Mouse (Mus musculus): ENCODE results near the gene Gm49345. TPM values are rescaled to one million over a fixed set of nuclear protein-coding genes. Genes with fewer than 3 reads are reported as not detected.
"Not testable (repeated sequence)": the region's sequence is repeated elsewhere in the genome, so short reads cannot be mapped to it uniquely, and the experiment has no call there.

Gene Gm49345
- polyA plus RNA-seq (2011; ENCODE audit: insufficient read depth, insufficient read length, low read depth, missing spikeins) = 13.8 and 15.6 TPM in 2 replicates

DNA sequence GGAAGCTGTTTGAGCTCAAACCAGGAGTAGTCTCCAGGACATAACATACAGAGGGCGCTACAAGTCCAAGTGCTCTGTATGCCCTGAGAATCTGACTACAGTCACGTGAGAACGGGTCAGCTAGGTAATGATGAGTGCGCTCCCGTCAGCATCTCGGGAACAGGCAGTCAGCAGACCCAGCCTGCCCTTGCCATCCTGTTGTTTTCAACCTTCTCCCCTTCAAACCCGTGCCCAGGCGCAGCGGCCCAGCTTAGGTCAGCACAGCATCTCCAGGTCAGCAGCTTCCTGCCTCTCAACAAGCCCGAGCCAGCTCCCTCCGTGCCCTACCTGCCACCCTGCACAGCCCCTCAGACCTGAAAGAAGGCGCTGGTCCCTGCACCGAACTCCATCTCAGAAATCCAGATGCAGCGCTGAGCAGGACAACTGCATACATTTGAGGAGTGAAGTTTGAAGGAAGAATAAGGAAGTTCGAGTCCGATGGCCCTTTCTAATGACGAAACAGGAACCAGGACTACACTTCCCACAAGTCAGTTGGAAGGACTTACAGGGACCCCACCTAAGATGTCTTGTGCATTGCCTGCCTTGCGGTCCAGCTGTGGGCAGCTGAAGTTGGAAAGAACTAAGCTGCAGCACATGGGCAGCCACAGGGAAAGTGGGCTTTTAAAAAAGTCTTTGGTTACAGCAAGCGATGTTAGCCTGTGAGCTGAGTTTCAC is at the start of gene Gm49345, which contains the start of gene Zfp729a:
TSS of gene Gm49345 (minus strand) at position 476 of the 714 bp plus-strand sequence.
TSS of gene Zfp729a (minus strand) at position 498 of the 714 bp plus-strand sequence.
- Histone ChIP-seq H3K27ac (ENCODE audit: insufficient read depth, low read length) (peak within 1 kb of the TSS; percentile 32), H3K36me3 (ENCODE audit: control insufficient read depth, insufficient read depth, low read length, poor library complexity, severe bottlenecking) (no peaks in the 10 kb centered on the region), H3K27me3 (ENCODE audit: control insufficient read depth, insufficient read depth, low read length, poor library complexity, severe bottlenecking) (no peaks in the 10 kb centered on the region), H3K4me3 (ENCODE audit: low read depth, low read length) (peak within 1 kb of the TSS; percentile 90), H3K4me1 (ENCODE audit: control insufficient read depth, insufficient read depth, low read length) (peaks cover 1% of the 10 kb centered on the region), H3K9ac (ENCODE audit: low read depth, poor library complexity, severe bottlenecking) (peak within 1 kb of the TSS; percentile 63), H3K9me3 (replicated peaks; ENCODE audit: control insufficient read depth, insufficient read depth, low read length, poor library complexity, severe bottlenecking) (0 out of 2 replicates have a peak, but pooled peaks cover 3% of the 10 kb centered on the region)
- peak; percentile 35; the same call in 1 of the 2 replicates for TF ChIP-seq EP300 (IDR thresholded peaks at IDR 0.05; ENCODE audit: insufficient read depth, low read depth, low read length)
- peak; percentile 39 for TF ChIP-seq CTCF (IDR thresholded peaks at IDR 0.05; ENCODE audit: low read depth, low read length)
- TF ChIP-seq POLR2A (IDR thresholded peaks at IDR 0.05; ENCODE audit: insufficient read depth, low read length) = no peak

GRCm38 (mm10) chr13:67686971-67687370 is 49.4 kb upstream of the Gm49345 start, which contains the start of gene Zfp738:
TSS of gene Zfp738 (minus strand) at chr13:67687071.
- Histone ChIP-seq H3K9me3 (replicated peaks; ENCODE audit: control insufficient read depth, insufficient read depth, low read length, poor library complexity, severe bottlenecking) (no peaks in the 10 kb centered on the region), H3K4me1 (ENCODE audit: control insufficient read depth, insufficient read depth, low read length) (no peaks in the 10 kb centered on the region), H3K36me3 (ENCODE audit: control insufficient read depth, insufficient read depth, low read length, poor library complexity, severe bottlenecking) (no peaks in the 10 kb centered on the region), H3K9ac (ENCODE audit: low read depth, poor library complexity, severe bottlenecking) (no peak within 1 kb of the TSS), H3K27me3 (ENCODE audit: control insufficient read depth, insufficient read depth, low read length, poor library complexity, severe bottlenecking) (no peaks in the 10 kb centered on the region), H3K27ac (ENCODE audit: insufficient read depth, low read length) (no peak within 1 kb of the TSS), H3K4me3 (ENCODE audit: low read depth, low read length) (peak within 1 kb of the TSS; percentile 58)
- TF ChIP-seq POLR2A (IDR thresholded peaks at IDR 0.05; ENCODE audit: insufficient read depth, low read length) (no peak), CTCF (IDR thresholded peaks at IDR 0.05; ENCODE audit: low read depth, low read length) (no peak), EP300 (IDR thresholded peaks at IDR 0.05; ENCODE audit: insufficient read depth, low read depth, low read length) (no peak)

- not testable (repeated sequence) for H3K36me3 ChIP-seq (ENCODE audit: control insufficient read depth, insufficient read depth, low read length, poor library complexity, severe bottlenecking); H3K4me3 ChIP-seq (ENCODE audit: low read depth, low read length); H3K4me1 ChIP-seq (ENCODE audit: control insufficient read depth, insufficient read depth, low read length); H3K27me3 ChIP-seq (ENCODE audit: control insufficient read depth, insufficient read depth, low read length, poor library complexity, severe bottlenecking); H3K9me3 ChIP-seq (replicated peaks; ENCODE audit: control insufficient read depth, insufficient read depth, low read length, poor library complexity, severe bottlenecking)
- peak overlapping the region; percentile 24; the same call in 1 of the 2 replicates for H3K27ac ChIP-seq (ENCODE audit: insufficient read depth, low read length)
- 0 out of 2 replicates have a peak overlapping the region, but pooled peaks have one; percentile 47 for H3K9ac ChIP-seq (ENCODE audit: low read depth, poor library complexity, severe bottlenecking)
Observed at GRCm38 (mm10) chr13:67683841-67684240, 46.3 kb upstream of the Gm49345 start.

DNA sequence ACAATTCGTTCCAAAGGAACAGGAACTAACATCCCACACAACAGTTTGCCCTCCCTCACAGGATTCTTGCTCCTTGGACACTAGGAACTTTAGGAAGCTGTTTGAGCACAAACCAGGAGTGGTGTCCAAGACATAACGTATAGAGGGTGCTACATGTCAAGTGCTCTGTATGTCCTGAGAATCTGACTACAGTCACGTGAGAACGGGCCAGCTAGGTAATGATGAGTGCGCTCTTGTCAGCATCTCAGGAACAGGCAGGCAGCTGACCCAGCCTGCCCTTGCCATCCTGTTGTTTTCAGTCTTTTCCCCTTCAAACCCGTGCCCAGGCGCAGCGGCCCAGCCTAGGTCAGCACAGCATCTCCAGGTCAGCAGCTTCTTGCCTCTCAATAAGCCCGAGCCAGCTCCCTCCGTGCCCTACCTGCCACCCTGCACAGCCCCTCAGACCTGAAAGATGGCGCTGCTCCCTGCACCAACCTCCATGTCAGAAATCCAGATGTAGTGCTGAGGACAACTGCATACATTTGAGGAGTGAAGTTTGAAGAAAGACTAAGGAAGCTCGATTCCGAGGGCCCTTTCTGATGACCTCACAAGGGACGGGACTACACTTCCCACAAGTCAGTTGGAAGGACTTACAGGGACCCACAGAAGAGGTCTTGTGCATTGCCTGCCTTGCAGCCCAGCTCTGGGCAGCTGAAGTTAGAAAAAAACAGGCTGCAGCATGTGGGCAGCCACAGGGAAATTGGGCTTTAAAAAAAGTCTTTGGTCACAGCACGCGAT is 45.6 kb upstream of the Gm49345 start:
- TF ChIP-seq POLR2A (IDR thresholded peaks at IDR 0.05; ENCODE audit: insufficient read depth, low read length) = peak; percentile 35
- not testable (repeated sequence) for H3K9me3 ChIP-seq (replicated peaks; ENCODE audit: control insufficient read depth, insufficient read depth, low read length, poor library complexity, severe bottlenecking); H3K36me3 ChIP-seq (ENCODE audit: control insufficient read depth, insufficient read depth, low read length, poor library complexity, severe bottlenecking); H3K4me1 ChIP-seq (ENCODE audit: control insufficient read depth, insufficient read depth, low read length); H3K27ac ChIP-seq (ENCODE audit: insufficient read depth, low read length); H3K27me3 ChIP-seq (ENCODE audit: control insufficient read depth, insufficient read depth, low read length, poor library complexity, severe bottlenecking)
- peak overlapping the region; percentile 47; the same call in 1 of the 2 replicates for H3K9ac ChIP-seq (ENCODE audit: low read depth, poor library complexity, severe bottlenecking)
- H3K4me3 ChIP-seq (ENCODE audit: low read depth, low read length) = peak overlapping the region; percentile 95

GRCm38 (mm10) chr13:67674902-67675301 is 37.3 kb upstream of the Gm49345 start:
- Histone ChIP-seq H3K4me1 (ENCODE audit: control insufficient read depth, insufficient read depth, low read length) (no peaks in the 10 kb centered on the region), H3K36me3 (ENCODE audit: control insufficient read depth, insufficient read depth, low read length, poor library complexity, severe bottlenecking) (no peaks in the 10 kb centered on the region), H3K27me3 (ENCODE audit: control insufficient read depth, insufficient read depth, low read length, poor library complexity, severe bottlenecking) (no peaks in the 10 kb centered on the region), H3K4me3 (ENCODE audit: low read depth, low read length) (no peak overlapping the region), H3K9me3 (replicated peaks; ENCODE audit: control insufficient read depth, insufficient read depth, low read length, poor library complexity, severe bottlenecking) (no peaks in the 10 kb centered on the region), H3K27ac (ENCODE audit: insufficient read depth, low read length) (no peak overlapping the region), H3K9ac (ENCODE audit: low read depth, poor library complexity, severe bottlenecking) (no peak overlapping the region)
- TF ChIP-seq CTCF (IDR thresholded peaks at IDR 0.05; ENCODE audit: low read depth, low read length) (no peak), POLR2A (IDR thresholded peaks at IDR 0.05; ENCODE audit: insufficient read depth, low read length) (no peak), EP300 (IDR thresholded peaks at IDR 0.05; ENCODE audit: insufficient read depth, low read depth, low read length) (no peak)

GRCm38 (mm10) chr13:67652496-67652895 is 14.9 kb upstream of the Gm49345 start:
- Histone ChIP-seq H3K4me1 (ENCODE audit: control insufficient read depth, insufficient read depth, low read length) (peaks cover 4% of the 10 kb centered on the region), H3K4me3 (ENCODE audit: low read depth, low read length) (no peak overlapping the region), H3K27me3 (ENCODE audit: control insufficient read depth, insufficient read depth, low read length, poor library complexity, severe bottlenecking) (no peaks in the 10 kb centered on the region), H3K27ac (ENCODE audit: insufficient read depth, low read length) (peak overlapping the region; percentile 72), H3K36me3 (ENCODE audit: control insufficient read depth, insufficient read depth, low read length, poor library complexity, severe bottlenecking) (no peaks in the 10 kb centered on the region), H3K9me3 (replicated peaks; ENCODE audit: control insufficient read depth, insufficient read depth, low read length, poor library complexity, severe bottlenecking) (no peaks in the 10 kb centered on the region), H3K9ac (ENCODE audit: low read depth, poor library complexity, severe bottlenecking) (no peak overlapping the region)
- no peak for TF ChIP-seq EP300 (IDR thresholded peaks at IDR 0.05; ENCODE audit: insufficient read depth, low read depth, low read length)
- no peak for TF ChIP-seq CTCF (IDR thresholded peaks at IDR 0.05; ENCODE audit: low read depth, low read length)
- TF ChIP-seq POLR2A (IDR thresholded peaks at IDR 0.05; ENCODE audit: insufficient read depth, low read length) = no peak
